In genomic region chr13:57793643-57794240, GRCm38 (mm10) we compare ENCODE assay signal across 18 mouse cellular contexts.
A peak's percentile ranks its signal among the peaks of the same experiment; 100 is the strongest.
DNase-seq lines count a peak whose midpoint lies in the region; ATAC-seq lines count a peak whose summit lies in the region.
"Had no signal": no experiment of that assay in that cellular context is flagged by ENCODE, and none has a peak within 500 bp of the region (broad histone marks: within the 10 kb centered on the region; RNA-seq: fewer than 3 reads in every experiment).

No protein-coding gene starts in this region.

- no peak for ATAC-seq in heart, embryonic 11.5 days (replicated peaks; ENCODE audit: insufficient number of reproducible peaks, low FRiP score, low TSS enrichment)
- no peak for ATAC-seq in megakaryocyte, adult 5-6 weeks (ENCODE audit: poor library complexity, severe bottlenecking)
- peak; percentile 90 for ATAC-seq in lung, embryonic 16.5 days (ENCODE audit: low read depth)
- ATAC-seq: hindbrain, postnatal 0 days; midbrain, embryonic 15.5 days had no signal

- H3K27ac ChIP-seq in heart, embryonic 11.5 days (ENCODE audit: low read depth, low read length): no peak overlapping the region
- peak overlapping the region; percentile 57 for H3K27ac ChIP-seq in lung, embryonic 16.5 days (ENCODE audit: low read length)
- H3K27ac ChIP-seq: forebrain, embryonic 12.5 days; heart, embryonic 10.5 days; hindbrain, postnatal 0 days; left cerebral cortex, adult 2 months; limb, embryonic 12.5 days; liver, embryonic 13.5 days; midbrain, embryonic 15.5 days had no signal

- peak; percentile 30 to 37 for DNase-seq in heart, postnatal 10 days
- DNase-seq in thymus, postnatal 36 days: no peak
- DNase-seq in neural tube, embryonic 10.5 days (ENCODE audit: extremely low spot score, low spot score): no peak
- DNase-seq: gastrocnemius, postnatal 36 days; kidney, adult 8-10 months; liver, embryonic 13.5 days; spleen, adult 18-20 months; thymus, adult 18-20 months had no signal

- H3K9me3 ChIP-seq in heart, embryonic 11.5 days (replicated peaks; ENCODE audit: control insufficient read depth, low read length): no peaks in the 10 kb centered on the region
- peaks cover 50% of the 10 kb centered on the region for H3K9me3 ChIP-seq in megakaryocyte, embryonic 14.5 days
- no peaks in the 10 kb centered on the region for H3K9me3 ChIP-seq in lung, embryonic 16.5 days (ENCODE audit: control insufficient read depth, low read length)
- H3K9me3 ChIP-seq: forebrain, embryonic 12.5 days; heart, embryonic 10.5 days; limb, embryonic 12.5 days; liver, embryonic 13.5 days; midbrain, embryonic 15.5 days had no signal

- no peak overlapping the region for H3K4me2 ChIP-seq in heart, embryonic 11.5 days
- no peak overlapping the region for H3K4me2 ChIP-seq in lung, embryonic 16.5 days (ENCODE audit: low read depth, low read length)
- H3K4me2 ChIP-seq: forebrain, embryonic 12.5 days; limb, embryonic 12.5 days; liver, embryonic 13.5 days; midbrain, embryonic 15.5 days had no signal

- WGBS in heart, embryonic 11.5 days (ENCODE audit: insufficient replicate concordance): 76% methylated on average over 12 of the region's 12 CpGs
- 47% methylated on average over 12 of the region's 12 CpGs for WGBS in lung, embryonic 16.5 days

- intact Hi-C loops in heart, postnatal 10 days (cut with DNase I): no loop called here

- no peak overlapping the region for H3K9ac ChIP-seq in heart, embryonic 11.5 days (ENCODE audit: low read depth, low read length)
- no peak overlapping the region for H3K9ac ChIP-seq in lung, embryonic 16.5 days (ENCODE audit: low read length)
- H3K9ac ChIP-seq: forebrain, embryonic 12.5 days; limb, embryonic 12.5 days; liver, embryonic 13.5 days; midbrain, embryonic 15.5 days had no signal

- H3K27me3 ChIP-seq in heart, embryonic 11.5 days (ENCODE audit: control insufficient read depth, insufficient read depth, low read length): 0 out of 2 replicates have a peak, but pooled peaks cover 2% of the 10 kb centered on the region
- no peaks in the 10 kb centered on the region for H3K27me3 ChIP-seq in megakaryocyte, embryonic 14.5 days (replicated peaks)
- no peaks in the 10 kb centered on the region for H3K27me3 ChIP-seq in lung, embryonic 16.5 days (ENCODE audit: control insufficient read depth, insufficient read depth, low read depth, low read length)
- H3K27me3 ChIP-seq: forebrain, embryonic 12.5 days; limb, embryonic 12.5 days; liver, embryonic 13.5 days; midbrain, embryonic 15.5 days had no signal

- no peaks in the 10 kb centered on the region for H3K4me1 ChIP-seq in heart, embryonic 11.5 days (ENCODE audit: control insufficient read depth, insufficient read depth, low read length)
- no peaks in the 10 kb centered on the region for H3K4me1 ChIP-seq in megakaryocyte, embryonic 14.5 days
- peaks cover 8% of the 10 kb centered on the region for H3K4me1 ChIP-seq in lung, embryonic 16.5 days (replicated peaks; ENCODE audit: control insufficient read depth, insufficient read depth, low read length)
- H3K4me1 ChIP-seq: heart, embryonic 10.5 days; liver, embryonic 13.5 days had no signal

- no peaks in the 10 kb centered on the region for H3K36me3 ChIP-seq in heart, embryonic 11.5 days (ENCODE audit: control insufficient read depth, insufficient read depth, low read length)
- no peaks in the 10 kb centered on the region for H3K36me3 ChIP-seq in megakaryocyte, embryonic 14.5 days (replicated peaks; ENCODE audit: low read length)
- H3K36me3 ChIP-seq in lung, embryonic 16.5 days (ENCODE audit: control insufficient read depth, insufficient read depth, low read length): no peaks in the 10 kb centered on the region
- H3K36me3 ChIP-seq: forebrain, embryonic 12.5 days; heart, embryonic 10.5 days; limb, embryonic 12.5 days; liver, embryonic 13.5 days; midbrain, embryonic 15.5 days had no signal

- H3K4me3 ChIP-seq in heart, embryonic 11.5 days (ENCODE audit: low read depth, low read length): no peak overlapping the region
- peak overlapping the region; percentile 42 for H3K4me3 ChIP-seq in megakaryocyte, embryonic 14.5 days (replicated peaks)
- H3K4me3 ChIP-seq in lung, embryonic 16.5 days (ENCODE audit: low read length): no peak overlapping the region
- H3K4me3 ChIP-seq: forebrain, embryonic 12.5 days; heart, embryonic 10.5 days; left cerebral cortex, adult 2 months; limb, embryonic 12.5 days; liver, embryonic 13.5 days; midbrain, embryonic 15.5 days had no signal

Comparison
In these comparisons a context has a peak if more than half of its experiments do, and no peak if none do; other contexts are left out.
1. DNase-seq: peak in heart, postnatal 10 days (2 of 2); none in thymus, postnatal 36 days (0 of 2) and neural tube, embryonic 10.5 days (single experiment).